Mouse (Mus musculus): ENCODE data around the gene Wdr86.
A peak's percentile ranks its signal among the peaks of the same experiment; 100 is the strongest.
"Not testable (repeated sequence)": the region's sequence is repeated elsewhere in the genome, so short reads cannot be mapped to it uniquely, and the experiment has no call there.

The Wdr86 gene

DNA sequence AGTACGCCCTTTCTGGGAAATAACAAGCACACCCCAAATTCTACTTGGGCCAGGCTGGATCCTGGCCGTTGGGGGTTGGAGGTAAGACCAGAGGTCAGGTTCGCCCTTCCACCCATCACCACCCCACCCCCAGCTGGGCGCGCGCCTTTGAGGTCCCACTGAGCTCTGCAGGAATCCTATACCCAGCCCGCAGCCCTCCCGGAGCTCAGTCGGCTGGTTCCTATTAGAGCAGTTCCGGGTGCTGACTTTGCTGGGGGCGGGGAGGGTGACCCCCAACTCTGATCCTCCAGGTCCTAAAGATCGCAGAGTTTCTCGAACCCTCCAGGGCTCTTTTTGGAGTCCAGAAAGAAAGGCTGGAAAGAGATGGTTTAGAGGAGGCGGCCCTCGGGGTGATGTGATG lies 459 bp upstream of the Wdr86 start:
- no peak for DNase-seq

DNA sequence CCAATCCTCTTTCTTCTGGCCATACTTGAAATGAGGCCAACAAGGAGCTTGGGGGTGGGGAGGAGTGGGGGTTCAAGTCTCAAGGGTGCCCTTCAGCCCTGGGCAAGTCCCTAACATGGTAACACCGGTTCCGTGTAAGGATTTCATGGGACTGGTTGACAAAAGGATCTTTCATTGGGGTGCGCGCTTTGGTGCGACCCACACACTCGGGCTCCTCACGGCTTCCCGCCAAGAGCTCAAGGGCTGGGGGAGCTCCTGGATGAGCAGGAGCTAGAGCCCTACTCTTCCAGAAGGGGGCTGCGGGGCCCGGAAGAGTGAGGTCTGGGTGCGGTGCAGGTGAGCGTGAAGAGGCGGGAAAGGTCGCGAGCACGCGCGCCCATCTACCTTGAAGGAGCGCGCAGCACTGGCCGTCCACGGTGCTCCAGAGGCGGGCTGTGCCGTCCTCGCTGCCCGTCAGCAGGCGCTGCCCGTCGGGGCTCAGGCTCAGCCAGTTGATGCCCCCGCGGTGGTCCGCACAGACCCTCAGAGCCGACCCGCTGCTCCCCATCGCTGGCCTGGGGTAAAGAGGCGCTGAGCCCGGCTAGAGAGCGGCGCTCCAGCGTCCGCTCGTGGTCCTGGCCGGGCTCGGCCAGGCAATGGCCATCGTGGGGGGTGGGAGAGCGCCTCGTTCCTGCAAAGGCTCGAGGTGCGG lies 585 bp downstream of the Wdr86 start:
- no peak for DNase-seq

DNA sequence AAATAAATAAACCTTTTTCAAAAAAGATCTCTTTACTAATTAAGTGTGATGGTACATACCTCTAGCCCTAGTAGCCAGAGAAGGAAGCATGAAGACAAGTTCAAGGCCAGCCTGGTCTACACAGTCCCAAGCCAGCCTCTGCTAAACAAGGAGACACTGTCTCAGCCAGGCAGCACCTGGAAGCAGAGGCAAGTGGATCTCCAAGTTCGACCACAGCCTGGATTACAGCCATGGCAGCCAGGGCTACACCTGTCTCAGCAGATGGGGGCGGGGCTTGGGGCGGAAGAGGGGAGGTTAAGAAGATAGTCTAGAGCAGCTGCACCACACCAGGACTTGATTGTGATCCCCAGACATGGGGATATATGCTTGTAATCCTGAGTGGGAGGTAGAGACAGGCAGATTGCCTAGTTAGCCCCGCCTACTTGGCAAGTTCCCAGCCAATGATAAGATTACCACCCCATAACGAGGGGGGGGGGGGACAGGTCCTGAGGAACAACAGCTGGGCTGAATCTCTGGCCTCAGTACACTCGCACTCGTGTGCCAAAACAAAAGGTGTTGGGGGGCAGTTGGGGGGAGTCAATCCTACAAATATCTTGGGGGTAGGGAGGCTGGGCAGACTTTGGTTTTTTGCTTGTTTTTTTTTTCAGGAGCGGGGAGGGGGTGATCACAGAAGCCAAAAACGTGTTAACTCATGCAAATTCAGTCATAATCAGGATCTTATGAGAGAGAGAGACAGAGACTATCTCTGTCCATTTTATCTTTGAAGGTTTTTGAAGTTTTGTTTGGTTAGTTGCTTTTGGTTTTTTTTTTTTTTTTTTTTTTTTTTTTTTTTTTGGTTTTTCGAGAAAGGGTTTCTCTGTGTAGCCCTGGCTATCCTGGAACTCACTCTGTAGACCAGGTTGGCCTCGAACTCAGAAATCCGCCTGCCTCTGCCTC lies 3.4 kb downstream of the Wdr86 start:
- no peak for DNase-seq

DNA sequence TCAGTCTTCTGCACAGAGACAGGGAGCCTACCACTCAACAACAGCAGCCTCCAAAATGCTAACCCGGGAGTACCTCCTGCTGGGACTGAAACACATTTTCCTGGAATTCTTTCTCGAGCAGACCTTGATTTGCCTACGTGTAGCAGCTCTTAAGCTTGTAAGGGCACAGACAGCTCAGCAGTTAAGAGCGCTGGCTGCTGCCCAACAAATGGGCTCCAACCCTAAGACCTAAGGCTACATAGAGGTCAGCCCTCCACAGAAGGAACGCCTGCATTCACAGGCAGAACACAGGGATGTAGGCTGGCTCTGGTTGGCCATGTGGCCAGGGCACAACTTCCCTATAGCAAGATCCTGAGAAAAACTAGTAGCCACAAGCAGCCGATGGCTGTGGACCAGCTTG lies 4.6 kb downstream of the Wdr86 start:
- no peak for DNase-seq

DNA sequence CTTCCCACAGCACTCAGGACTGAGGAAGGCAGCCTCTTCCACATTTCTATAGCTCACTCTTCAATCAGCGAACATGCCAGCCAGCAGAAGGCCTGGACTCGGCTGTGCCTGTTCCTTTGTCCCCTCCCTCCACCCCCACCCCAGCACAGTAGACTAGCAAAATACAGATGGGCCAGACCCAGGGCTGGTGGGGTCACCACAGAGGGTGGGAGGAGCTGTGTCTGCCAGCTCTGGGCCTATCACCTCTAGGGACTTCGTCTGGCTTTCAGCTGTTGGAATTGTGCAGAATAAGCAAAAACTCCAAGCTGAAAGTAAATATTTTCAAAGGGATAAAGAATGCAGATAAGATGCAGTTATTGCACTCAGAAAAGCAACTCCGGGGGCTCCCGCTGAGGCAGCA lies 5.7 kb downstream of the Wdr86 start:
- DNase-seq = no peak

DNA sequence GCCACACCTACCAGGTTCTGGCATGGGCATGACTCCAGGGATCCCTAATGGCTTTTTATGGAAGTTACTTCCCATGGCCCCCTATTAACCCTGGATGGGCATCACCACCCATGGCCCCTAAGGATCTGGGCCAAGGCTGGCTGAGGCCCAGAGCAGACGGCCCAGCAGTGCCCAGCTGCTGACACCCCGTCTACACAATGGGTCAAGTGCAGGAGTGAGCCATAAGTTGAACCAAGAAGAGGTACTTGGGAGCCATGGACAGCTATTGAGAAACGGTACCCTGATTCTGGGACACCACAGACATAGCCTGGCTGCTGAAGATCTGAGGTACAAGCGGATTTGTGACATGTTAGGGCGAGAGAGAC lies 6.3 kb downstream of the Wdr86 start:
- DNase-seq = no peak

DNA sequence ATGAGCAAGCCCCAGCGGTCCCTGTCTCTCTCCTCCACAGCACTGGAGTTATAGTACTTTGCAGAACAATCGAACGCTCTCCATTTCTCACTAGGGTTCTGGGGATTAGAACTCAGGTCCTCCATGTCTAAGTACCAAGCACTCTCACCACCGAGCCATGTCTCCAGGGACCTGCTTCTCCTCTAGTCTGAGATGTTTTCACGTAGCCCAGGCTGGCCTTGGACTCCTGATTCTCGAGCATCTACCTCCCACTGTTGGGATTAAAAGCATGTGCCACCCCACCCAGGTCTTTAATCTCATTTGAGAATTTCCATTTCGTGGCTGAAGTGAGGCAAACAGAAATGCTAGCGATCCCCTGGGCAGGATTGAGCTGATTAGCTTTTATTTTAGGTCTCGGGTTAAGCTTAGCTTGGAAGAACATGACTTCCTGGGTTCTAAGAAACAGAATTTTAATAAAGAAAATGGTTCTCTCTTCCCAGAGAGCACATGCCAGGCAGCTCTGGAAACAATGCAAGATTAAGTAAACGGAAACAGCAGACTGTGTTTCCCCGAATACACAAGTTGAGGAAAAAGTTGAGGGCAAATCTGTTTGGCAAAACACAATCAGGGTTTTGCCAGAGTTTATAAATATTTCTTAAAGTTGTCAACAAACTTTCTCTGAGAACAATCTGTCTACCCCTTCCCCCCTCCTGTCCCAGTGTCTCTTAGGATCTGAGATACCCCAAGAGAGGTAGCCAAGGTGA lies 6.8 kb downstream of the Wdr86 start:
- no peak for DNase-seq

DNA sequence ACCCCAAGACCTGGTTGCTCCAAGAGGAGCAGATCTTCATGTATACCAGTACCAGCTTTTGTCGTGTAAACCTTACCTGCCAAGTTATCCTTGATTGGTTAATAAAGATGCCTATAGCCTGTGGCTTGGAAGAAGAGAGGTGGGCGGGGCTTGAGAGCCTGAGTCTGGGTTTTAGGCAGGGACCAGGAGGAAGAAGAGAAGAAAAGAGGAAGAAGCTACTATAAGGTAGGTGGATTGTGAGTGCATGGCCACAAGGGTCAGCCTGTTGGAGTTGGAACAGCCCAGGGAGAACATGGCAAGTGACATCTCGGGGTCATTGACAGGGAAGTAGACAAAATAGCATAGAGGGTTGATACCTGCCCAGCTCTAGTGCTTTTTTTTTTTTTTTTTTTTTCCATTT lies 10.7 kb downstream of the Wdr86 start:
- no peak for DNase-seq

DNA sequence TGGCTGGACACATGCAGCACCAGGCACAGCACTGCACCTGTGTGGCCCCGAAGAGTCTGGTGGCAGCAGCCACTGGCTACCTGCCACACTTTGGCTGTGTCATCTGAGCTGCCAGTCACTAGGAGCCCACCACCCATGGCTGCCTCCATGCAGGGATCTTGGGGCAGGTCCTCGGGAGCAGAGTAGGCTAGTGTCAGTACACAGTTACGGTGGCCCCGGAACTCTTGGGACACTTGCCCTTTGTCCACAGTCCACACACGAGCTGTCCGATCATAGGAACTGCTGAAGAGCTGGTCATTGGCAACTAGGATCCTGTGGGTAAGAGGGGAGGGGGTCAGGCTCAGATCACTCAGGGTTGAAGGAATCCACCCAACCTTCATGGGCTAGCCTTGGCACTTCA lies 12.5 kb downstream of the Wdr86 start:
- DNase-seq = no peak

DNA sequence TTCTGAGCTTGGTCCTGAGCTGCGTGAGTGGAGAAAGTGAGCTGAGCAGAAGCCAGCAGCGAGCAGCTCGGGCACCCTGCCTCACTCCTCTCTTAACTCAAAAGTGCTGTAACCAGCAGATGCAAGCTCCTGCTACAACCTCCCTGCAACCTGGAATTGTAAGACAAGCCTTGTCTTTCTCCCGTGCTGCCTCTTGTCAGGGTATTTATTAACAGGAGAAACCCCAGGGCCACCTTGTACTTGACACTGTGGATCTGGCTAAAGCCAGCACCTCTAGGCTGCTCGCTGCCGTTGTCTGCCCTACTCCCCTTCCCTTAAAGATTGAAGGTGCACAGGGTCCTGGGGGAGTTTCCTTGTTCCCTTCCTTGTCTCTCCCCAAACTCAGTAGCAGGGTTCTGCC lies 16.5 kb downstream of the Wdr86 start:
- DNase-seq = no peak

DNA sequence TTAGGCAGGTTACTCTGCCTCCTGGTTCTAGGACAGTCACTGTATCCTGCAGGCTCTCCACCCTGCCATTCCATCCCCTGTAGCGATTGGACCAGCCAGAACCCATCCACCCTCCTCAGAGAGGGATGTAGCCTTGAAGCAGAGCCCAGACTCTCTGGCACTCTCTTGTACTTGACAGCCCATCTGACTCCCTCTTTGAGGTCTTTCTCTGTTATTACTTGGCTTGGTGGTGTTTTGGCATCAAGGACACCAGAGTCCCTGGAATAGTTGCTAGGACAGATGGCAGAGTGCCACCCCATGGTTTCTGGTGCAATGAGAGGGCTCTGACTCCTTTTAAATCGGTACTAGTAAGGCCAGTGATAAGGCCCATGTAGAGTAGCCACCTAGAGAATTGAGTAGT lies 17.3 kb downstream of the Wdr86 start:
- DNase-seq = peak; percentile 71 to 74

DNA sequence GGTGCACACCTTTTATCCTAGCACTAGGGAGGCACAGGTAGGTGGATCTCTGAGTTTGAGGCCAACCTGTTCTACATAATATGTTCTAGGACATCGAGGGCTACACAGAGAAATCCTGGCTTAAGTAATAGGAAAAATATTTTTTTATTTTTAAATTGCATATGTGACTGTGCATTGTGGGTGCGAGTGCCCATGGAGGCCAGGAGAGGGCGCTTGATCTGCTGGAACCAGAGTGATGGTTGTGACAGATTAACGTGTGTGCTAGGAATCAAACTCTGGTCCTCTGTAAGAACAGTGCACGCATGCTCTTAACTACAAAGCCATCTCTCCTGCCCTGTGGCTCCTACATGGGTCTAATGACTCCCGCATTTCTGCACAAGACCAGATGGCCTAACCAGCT lies 18.9 kb downstream of the Wdr86 start:
- no peak for DNase-seq

DNA sequence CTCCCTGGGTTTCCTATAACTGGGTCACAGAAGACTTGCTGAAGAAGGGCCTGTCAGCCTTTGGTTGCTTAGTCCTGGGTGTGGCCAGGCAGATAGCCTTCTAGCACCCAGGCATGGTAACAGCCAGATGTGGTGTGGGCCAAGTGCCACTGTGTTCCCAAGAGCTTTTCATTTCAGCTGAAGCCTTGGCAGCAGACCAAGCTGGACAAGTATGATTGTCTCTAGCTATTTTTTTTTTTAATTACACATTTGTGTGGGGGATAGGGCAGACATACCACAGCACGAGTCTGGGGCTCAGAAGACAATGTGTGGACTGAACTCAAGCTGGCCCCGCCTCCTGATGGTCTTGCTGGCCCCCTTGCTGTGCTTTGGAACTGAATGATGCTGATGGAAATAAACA lies 20.6 kb downstream of the Wdr86 start:
- no peak for DNase-seq

DNA sequence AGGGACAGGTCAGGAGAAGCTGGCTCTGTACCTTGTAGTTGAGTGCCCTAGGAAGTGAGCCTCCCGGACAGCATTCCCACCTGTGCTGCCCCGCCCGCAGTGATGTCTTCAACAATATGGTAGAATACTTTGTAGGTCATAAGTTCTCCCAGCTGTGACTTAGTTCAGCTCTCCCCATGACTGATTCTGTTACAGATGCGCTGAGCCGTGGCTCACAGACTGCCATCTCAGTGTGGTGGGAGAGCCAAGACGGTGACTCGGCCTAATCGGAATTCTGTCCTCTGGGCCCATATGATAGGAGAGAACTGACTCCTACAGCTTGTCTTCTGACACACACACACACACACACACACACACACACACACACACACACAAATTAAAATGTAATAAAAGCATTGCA lies 25.9 kb downstream of the Wdr86 start:
- no peak for DNase-seq

DNA sequence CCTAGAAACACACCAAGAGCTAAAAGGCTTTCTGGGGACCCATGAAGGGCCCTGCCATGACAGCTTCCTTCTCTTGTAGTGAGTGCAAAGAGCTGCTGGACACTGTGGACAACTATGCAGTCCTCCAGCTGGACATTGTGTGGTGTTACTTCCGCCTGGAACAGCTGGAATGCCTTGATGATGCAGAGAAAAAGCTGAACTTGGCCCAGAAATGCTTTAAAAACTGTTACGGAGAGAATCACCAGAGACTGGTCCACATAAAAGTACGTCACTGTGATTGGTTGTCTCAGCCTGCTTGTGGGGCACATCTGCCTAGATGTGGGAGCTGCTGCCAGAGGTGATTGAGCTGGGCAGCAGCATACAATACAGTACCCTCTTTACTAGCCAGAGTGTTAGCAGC lies 29.3 kb downstream of the Wdr86 start:
- no peak for DNase-seq

DNA sequence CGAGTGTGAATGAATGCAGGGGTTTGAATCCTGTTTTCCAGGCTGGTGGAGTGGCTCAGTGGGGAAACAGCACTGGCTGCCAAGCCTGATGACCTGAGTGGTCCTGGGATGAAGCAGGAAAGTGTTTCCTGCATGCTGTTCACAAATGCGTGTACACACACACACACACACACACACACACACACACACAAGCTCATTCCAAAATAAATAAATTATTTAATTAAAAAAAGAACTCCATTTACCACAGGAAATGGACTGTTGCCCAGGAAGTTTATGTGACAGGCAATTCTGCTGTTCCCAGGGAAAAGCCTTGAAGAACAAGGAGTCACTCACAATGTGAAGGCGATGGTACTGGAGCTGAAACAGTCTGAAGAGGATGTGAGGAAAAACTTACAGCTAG lies 33.8 kb downstream of the Wdr86 start:
- no peak for DNase-seq

DNA sequence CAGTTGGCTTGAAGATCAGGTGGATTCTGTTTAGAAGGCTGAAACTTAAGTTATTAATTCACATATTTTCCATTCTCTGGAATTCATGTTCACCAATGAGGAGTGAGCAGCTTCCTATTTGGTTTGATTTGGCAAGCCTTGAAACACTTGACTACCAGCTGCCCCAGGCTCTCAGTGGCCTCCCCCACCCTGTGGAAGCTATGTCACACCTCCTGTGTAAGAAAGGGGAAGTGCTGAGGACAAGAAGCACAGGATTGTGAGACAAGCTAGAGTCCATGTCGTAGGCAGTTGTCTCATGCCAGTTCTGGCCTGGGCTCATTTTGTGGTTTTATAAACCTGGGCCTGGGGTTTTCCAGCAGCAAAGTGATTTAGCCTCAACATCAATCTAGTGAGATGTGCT lies 42.8 kb downstream of the Wdr86 start:
- no peak for DNase-seq

DNA sequence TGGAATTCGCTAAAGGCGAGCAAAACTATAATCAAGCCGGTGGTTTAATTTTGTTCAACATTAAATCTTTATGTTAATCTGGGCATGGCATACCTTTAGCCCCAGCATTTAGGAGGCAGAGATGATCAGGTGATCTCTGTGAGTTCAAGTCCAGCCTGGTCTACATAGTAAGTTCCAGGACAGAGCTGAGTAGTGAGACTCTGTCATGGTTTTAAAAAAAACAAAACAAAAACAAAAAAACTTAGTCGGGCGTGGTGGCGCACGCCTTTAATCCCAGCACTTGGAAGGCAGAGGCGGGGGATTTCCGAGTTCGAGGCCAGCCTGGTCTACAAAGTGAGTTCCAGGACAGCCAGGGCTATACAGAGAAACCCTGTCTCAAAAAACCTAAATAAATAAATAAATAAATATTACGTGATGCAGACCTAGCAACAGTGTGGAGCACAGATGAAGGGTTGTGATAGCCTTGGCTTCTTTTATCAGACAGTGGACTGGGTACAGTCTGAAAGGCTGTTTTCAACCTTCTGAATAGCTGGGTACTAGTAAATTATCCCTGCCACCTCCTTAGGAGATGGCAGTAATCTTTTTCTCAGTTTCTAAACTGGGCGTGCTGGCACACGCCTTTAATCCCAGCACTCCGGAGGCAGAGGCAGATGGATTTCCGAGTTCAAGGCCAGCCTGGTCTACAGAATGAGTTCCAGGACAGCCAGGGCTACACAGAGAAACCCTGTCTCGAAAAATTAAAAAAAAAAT lies 43.7 kb downstream of the Wdr86 start:
- DNase-seq = not testable (repeated sequence)

DNA sequence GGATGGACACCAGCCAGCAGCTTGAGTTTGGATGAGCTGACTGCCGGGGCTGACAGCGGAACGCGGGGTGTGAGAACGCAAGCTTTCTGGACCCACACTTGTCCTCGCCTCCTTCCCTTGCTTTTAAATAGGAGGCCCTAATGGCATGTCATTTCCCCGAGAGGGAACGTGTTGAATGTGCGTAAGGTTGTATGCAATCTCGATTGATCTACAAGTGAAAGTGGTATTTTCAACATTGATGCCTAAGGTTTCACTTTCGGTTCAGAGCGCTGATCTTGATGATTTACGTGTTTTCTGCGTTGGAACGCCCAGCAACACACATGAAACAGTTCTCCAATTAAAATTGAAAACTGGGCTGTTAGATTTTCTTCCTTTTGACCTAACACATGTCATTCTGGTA lies 44.4 kb downstream of the Wdr86 start:
- no peak for DNase-seq

DNA sequence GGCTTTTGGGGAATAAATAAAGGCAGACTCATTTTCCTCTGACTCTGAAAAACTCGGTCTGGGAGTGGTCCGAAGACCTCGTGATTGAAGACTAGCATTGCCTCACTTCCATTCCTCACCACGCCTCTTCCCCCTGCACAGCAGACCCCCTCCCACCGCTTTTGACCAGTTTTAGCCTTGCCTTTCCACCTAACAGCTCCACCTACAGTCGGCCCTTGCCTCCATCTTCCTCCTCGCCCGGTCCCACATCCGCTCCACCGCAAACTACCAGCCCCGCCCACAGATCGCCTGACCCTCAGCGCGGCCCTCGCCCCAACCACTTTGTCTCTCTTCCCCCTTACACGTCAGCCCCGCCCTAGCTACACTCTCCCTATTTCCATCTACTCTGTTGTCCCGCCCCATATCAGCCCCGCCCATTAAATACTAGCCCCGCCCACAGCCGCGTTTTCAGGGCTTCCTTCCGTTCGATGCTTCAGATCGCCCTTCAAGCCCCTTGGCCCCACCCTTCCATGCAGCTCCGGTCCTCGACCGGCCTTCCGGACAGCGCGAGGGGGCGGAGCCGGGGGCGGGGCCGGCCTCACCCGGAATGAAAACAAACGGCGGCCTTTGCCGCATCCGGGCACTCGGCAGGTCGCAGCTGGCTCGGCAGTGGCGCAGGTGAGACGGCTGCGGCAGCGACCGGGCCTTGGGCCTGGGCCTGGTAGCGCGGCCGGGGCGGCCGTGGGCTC lies 45.0 kb downstream of the Wdr86 start, which contains the start of gene Nub1:
Gene Nub1, plus strand, starts transcription at position 167 of the 728 bp plus-strand sequence.
- peak; percentile 98 to 99 for DNase-seq

DNA sequence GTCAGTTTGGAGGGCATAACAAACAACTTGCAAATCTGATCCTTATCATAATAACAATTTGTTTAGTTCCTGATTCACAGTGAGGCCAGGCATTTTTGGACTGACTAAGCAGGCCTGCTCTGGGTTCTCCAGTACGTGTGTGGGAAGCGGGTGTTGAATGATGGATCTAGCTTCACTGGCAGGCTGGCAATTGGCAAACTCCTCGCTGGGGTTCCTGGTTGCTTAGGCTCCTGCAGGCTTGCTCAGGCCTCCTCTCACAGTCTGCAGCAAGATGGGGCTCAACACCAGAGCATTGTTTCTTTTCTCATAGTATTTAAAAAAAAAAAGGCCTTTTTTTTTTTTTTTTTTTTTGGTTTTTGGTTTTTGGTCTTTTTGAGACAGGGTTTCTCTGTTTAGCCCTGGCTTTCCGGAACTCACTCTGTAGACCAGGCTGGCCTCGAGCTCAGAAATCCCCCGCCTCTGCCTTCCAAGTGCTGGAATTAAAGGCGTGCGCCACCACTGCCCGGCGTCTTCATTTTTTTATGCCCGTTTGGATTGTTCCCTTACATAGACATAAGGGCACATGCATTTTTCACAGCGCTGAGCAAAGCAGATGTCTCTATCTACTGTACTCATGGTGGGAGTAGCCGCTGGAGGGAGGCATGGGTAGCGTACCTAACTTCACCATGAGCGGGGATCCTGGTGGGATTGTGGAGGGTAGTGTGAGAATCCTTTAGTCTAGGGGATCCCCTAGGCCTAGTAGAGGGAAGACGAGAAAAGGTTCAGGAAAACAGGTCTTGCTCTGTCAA lies 45.8 kb downstream of the Wdr86 start:
- peak; percentile 24 to 37 for DNase-seq

Measured in cerebellum, postnatal 36 days (tissue).